Mouse (Mus musculus) heart, embryonic 13.5 days (tissue): ENCODE data around the gene Sox5. TPM values are rescaled to one million over a fixed set of nuclear protein-coding genes. Genes with fewer than 3 reads are reported as not detected.
A peak's percentile ranks its signal among the peaks of the same experiment; 100 is the strongest.

ENCODE experiments used
- ATAC-seq: fragments of 200-750 bp; cut with Nextera tagmentation; 2 replicates; pipeline ENCODE4 v1.8.0; 2017; ENCODE audit warnings: moderate TSS enrichment; ENCODE audit not compliant: insufficient number of reproducible peaks, low FRiP score, low TSS enrichment; ENCODE audit errors: extremely low read depth
- H3K27ac ChIP-seq: fragments of 300-500 bp; sonication (generic); replicated peaks from 2 replicates; pipeline ENCODE4 v1.5.1; 2015; ENCODE audit warnings: moderate library complexity, mild to moderate bottlenecking, inconsistent platforms
- H3K27me3 ChIP-seq: fragments of 300-500 bp; sonication (generic); replicated peaks from 2 replicates; pipeline ENCODE4 v1.6.1; 2015; ENCODE audit warnings: mild to moderate bottlenecking, inconsistent platforms
- H3K36me3 ChIP-seq: fragments of 300-500 bp; sonication (generic); 2 replicates; pipeline ENCODE4 v1.6.1; 2015; ENCODE audit warnings: mild to moderate bottlenecking, inconsistent platforms
- H3K4me1 ChIP-seq: fragments of 300-500 bp; sonication (generic); 2 replicates; pipeline ENCODE4 v1.6.1; 2015; ENCODE audit warnings: inconsistent platforms
- H3K4me2 ChIP-seq: fragments of 300-500 bp; sonication (generic); 2 replicates; pipeline ENCODE4 v1.6.1; 2015; ENCODE audit warnings: inconsistent platforms, mild to moderate bottlenecking, moderate library complexity
- H3K4me3 ChIP-seq: fragments of 300-500 bp; sonication (generic); 2 replicates; pipeline ENCODE4 v1.5.1; 2015; ENCODE audit warnings: moderate library complexity, mild to moderate bottlenecking, inconsistent platforms
- H3K9ac ChIP-seq: fragments of 300-500 bp; sonication (generic); 2 replicates; pipeline ENCODE4 v1.6.1; 2015; ENCODE audit warnings: inconsistent platforms, mild to moderate bottlenecking, moderate library complexity
- H3K9me3 ChIP-seq: fragments of 300-500 bp; sonication (generic); 2 replicates; pipeline ENCODE4 v1.6.1; 2016; ENCODE audit warnings: inconsistent platforms
- WGBS: fragments of 180-500 bp; shearing (Covaris S2); methylation state at CpG from one replicate; pipeline ENCODE4 v1.1.7; 2015; ENCODE audit warnings: mixed read lengths; 5-methylcytosine and 5-hydroxymethylcytosine counted together
- polyA plus RNA-seq: library from polyadenylated mRNA; unstranded; fragments of >200 nt; fragmentation: Nextera tagmentation; extraction: Ambion mirVana; gene quantifications from 2 replicates; pipeline ENCODE4 v1.2.1, GENCODE M21; 2015

The Sox5 gene
- polyA plus RNA-seq, 1 experiment from 2014 or later, result 12.1 TPM

DNA sequence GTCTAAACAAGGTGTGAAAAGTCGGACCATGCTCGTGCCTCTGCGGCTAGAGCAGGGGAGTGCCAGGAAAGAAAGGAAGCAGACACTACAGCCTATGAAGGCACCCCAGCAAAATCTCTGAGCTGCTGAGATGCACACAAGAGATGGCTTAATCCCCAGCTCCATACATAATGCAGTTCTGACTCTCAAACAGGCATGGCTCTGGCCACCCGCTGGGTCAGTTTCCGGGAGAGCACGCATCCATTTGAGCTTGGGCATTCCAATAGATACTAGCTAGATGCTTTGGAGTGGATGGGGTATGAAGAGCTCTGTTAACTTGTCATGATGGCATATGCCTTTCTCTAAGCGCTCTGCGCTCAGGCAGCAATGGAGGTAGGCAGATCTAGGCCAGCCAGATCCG, 132.9 kb downstream of the Sox5 start:
- Histone ChIP-seq H3K36me3 (no peaks in the 10 kb centered on the region), H3K27me3 (no peaks in the 10 kb centered on the region), H3K4me2 (0 out of 2 replicates have a peak overlapping the region, but pooled peaks have one; percentile 4), H3K4me1 (peaks cover 21% of the 10 kb centered on the region), H3K27ac (peak overlapping the region; percentile 58; the same call in 1 of the 2 replicates), H3K9me3 (no peaks in the 10 kb centered on the region), H3K9ac (no peak overlapping the region), H3K4me3 (no peak overlapping the region)
- 55% methylated on average over 9 of the region's 9 CpGs for WGBS
- ATAC-seq, result no peak

GRCm38 (mm10) chr6:144648124-144648591, 133.6 kb downstream of the Sox5 start:
- Histone ChIP-seq H3K9me3 (no peaks in the 10 kb centered on the region), H3K4me2 (0 out of 2 replicates have a peak overlapping the region, but pooled peaks have one; percentile 4), H3K36me3 (no peaks in the 10 kb centered on the region), H3K27ac (peak overlapping the region; percentile 58), H3K9ac (no peak overlapping the region), H3K27me3 (no peaks in the 10 kb centered on the region), H3K4me3 (no peak overlapping the region), H3K4me1 (peaks cover 21% of the 10 kb centered on the region)
- ATAC-seq, result no peak
- WGBS, result 17% methylated on average over 4 of the region's 4 CpGs

GRCm38 (mm10) chr6:144646331-144646730, 135.4 kb downstream of the Sox5 start:
- Histone ChIP-seq H3K27me3 (no peaks in the 10 kb centered on the region), H3K9me3 (no peaks in the 10 kb centered on the region), H3K36me3 (no peaks in the 10 kb centered on the region), H3K9ac (no peak overlapping the region), H3K4me2 (no peak overlapping the region), H3K4me3 (no peak overlapping the region), H3K4me1 (peaks cover 28% of the 10 kb centered on the region), H3K27ac (no peak overlapping the region)
- no peak for ATAC-seq
- WGBS, result 77% methylated on average over 3 of the region's 3 CpGs

- H3K9me3 ChIP-seq, result no peaks in the 10 kb centered on the region
- H3K36me3 ChIP-seq, result no peaks in the 10 kb centered on the region
- H3K4me2 ChIP-seq, result no peak overlapping the region
- H3K4me1 ChIP-seq, result peaks cover 33% of the 10 kb centered on the region
- no peak overlapping the region for H3K9ac ChIP-seq
- H3K4me3 ChIP-seq, result no peak overlapping the region
- no peaks in the 10 kb centered on the region for H3K27me3 ChIP-seq
- 79% methylated on average over 4 of the region's 4 CpGs for WGBS
- H3K27ac ChIP-seq, result no peak overlapping the region
- ATAC-seq, result no peak
These were observed 136.0 kb downstream of the Sox5 start for GRCm38 (mm10) chr6:144645796-144646195.

DNA sequence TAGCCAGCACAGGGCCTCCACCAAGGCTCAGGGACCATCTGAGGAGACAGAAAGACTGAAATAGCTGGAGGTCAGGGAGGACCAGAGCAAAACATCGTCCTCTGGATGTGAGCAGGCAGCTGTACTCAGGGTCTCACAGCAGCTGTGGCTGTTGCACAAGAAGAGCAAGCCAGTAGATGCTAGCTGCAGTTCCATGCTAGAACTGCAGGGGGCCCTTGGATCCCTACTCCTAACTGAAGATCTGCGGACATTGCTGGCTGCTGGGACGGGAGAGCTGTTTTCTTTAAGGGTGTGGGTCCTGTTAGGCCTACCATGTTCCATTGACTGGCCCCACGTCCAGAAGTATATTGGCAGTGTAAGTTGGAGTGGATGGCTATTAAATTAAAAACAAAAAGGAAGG, 137.1 kb downstream of the Sox5 start:
- Histone ChIP-seq H3K9ac (no peak overlapping the region), H3K27me3 (no peaks in the 10 kb centered on the region), H3K27ac (no peak overlapping the region), H3K9me3 (no peaks in the 10 kb centered on the region), H3K36me3 (no peaks in the 10 kb centered on the region), H3K4me3 (no peak overlapping the region), H3K4me2 (no peak overlapping the region), H3K4me1 (peaks cover 37% of the 10 kb centered on the region)
- no peak for ATAC-seq
- 46% methylated on average over 4 of the region's 4 CpGs for WGBS

- H3K4me1 ChIP-seq, result peaks cover 32% of the 10 kb centered on the region
- no peaks in the 10 kb centered on the region for H3K27me3 ChIP-seq
- no peaks in the 10 kb centered on the region for H3K9me3 ChIP-seq
- no peak overlapping the region for H3K4me2 ChIP-seq
- H3K27ac ChIP-seq, result no peak overlapping the region
- no peak for ATAC-seq
- H3K4me3 ChIP-seq, result no peak overlapping the region
- H3K9ac ChIP-seq, result no peak overlapping the region
- 75% methylated on average over 5 of the region's 5 CpGs for WGBS
- H3K36me3 ChIP-seq, result no peaks in the 10 kb centered on the region
These were observed 138.2 kb downstream of the Sox5 start for GRCm38 (mm10) chr6:144643601-144644000.

DNA sequence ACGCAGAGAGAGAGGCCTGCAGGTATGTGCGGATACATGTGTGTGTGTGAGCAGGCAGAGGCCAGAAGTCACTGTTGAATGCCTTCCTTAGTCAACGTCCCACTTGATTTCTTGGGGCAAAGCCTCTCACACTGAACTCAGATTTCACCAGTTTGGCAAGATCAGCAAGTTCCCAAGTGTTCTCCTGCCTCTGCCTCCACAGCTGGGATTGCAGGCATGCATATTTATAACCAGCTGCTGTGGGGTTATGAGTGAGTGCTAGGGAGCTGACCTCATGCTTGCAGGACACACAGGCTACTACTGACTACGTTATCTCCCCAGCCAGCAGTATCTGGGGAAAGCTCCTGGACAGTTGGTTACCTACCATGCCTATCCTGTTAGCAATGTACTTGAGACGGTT, 139.9 kb downstream of the Sox5 start:
- 48% methylated on average over 5 of the region's 5 CpGs for WGBS
- Histone ChIP-seq H3K27me3 (no peaks in the 10 kb centered on the region), H3K36me3 (no peaks in the 10 kb centered on the region), H3K4me2 (no peak overlapping the region), H3K27ac (no peak overlapping the region), H3K9ac (no peak overlapping the region), H3K4me1 (peaks cover 21% of the 10 kb centered on the region), H3K4me3 (no peak overlapping the region), H3K9me3 (no peaks in the 10 kb centered on the region)
- ATAC-seq, result no peak

GRCm38 (mm10) chr6:144640591-144640990, 141.2 kb downstream of the Sox5 start:
- no peak for ATAC-seq
- no peaks in the 10 kb centered on the region for H3K27me3 ChIP-seq
- no peak overlapping the region for H3K4me2 ChIP-seq
- no peak overlapping the region for H3K4me3 ChIP-seq
- H3K36me3 ChIP-seq, result no peaks in the 10 kb centered on the region
- H3K9me3 ChIP-seq, result no peaks in the 10 kb centered on the region
- peaks cover 21% of the 10 kb centered on the region for H3K4me1 ChIP-seq
- H3K27ac ChIP-seq, result no peak overlapping the region
- no peak overlapping the region for H3K9ac ChIP-seq
- WGBS, result 63% methylated on average over 3 of the region's 3 CpGs

DNA sequence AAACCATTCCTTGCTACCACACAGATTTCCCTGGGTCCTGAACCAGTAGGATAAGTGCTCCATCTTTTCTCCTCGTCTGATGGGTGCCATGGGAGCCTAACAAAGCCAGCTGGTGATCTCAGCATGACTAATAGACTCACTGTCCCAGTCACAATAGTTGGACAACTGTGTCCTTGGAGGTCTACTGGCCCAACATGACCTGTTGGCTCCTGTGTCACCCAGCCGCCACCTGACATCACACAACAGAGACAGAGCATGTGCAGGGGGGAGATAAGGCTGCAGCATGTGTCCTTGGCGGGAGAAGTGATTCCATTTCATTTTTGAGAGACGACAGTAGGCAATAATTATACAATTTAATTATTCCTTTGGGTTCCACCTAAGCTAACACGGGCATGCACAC, 143.2 kb downstream of the Sox5 start:
- WGBS, result 65% methylated on average over 5 of the region's 5 CpGs
- Histone ChIP-seq H3K4me2 (no peak overlapping the region), H3K36me3 (no peaks in the 10 kb centered on the region), H3K4me1 (peaks cover 21% of the 10 kb centered on the region), H3K4me3 (no peak overlapping the region), H3K9ac (no peak overlapping the region), H3K27ac (no peak overlapping the region), H3K9me3 (no peaks in the 10 kb centered on the region), H3K27me3 (no peaks in the 10 kb centered on the region)
- ATAC-seq, result no peak

DNA sequence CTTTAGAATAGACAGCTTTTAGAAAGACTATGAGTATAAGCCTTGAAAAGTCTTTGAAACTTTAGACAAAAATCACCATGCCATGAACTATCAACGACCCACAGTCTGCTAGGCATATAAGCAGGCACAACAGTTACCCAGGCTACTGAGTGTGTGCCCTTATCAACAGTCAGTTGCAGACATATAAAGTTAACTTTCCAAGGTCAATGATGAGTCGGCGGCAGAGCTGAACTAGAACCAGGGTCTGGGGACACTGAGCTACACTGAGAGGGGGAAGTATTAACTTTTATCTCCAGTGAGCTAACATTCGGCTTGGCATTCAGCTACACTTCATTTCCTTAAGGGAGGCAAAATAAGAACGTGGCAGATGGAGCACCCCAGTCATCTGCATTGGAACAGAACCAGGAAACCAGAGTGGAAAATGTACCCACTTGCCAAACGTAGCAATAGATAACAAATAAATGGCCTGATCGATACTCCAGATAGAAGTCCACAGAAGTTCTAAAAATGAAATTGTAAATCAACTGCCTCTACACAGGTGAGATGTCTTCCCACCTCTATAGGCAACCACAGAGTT, 154.2 kb downstream of the Sox5 start:
- Histone ChIP-seq H3K9me3 (no peaks in the 10 kb centered on the region), H3K4me3 (no peak overlapping the region), H3K4me1 (peaks cover 4% of the 10 kb centered on the region; the same call in 1 of the 2 replicates), H3K9ac (no peak overlapping the region), H3K4me2 (no peak overlapping the region), H3K27ac (no peak overlapping the region), H3K27me3 (no peaks in the 10 kb centered on the region), H3K36me3 (no peaks in the 10 kb centered on the region)
- ATAC-seq, result no peak
- WGBS, result 55% methylated on average over 7 of the region's 7 CpGs

- Histone ChIP-seq H3K4me3 (no peak overlapping the region), H3K27ac (no peak overlapping the region), H3K4me1 (peaks cover 13% of the 10 kb centered on the region), H3K9ac (no peak overlapping the region), H3K27me3 (no peaks in the 10 kb centered on the region), H3K36me3 (no peaks in the 10 kb centered on the region), H3K4me2 (no peak overlapping the region), H3K9me3 (no peaks in the 10 kb centered on the region)
- 45% methylated on average over 3 of the region's 3 CpGs for WGBS
- no peak for ATAC-seq
These were observed 160.5 kb downstream of the Sox5 start for GRCm38 (mm10) chr6:144621089-144621769.

GRCm38 (mm10) chr6:144611383-144611791, 170.4 kb downstream of the Sox5 start:
- H3K9me3 ChIP-seq, result no peaks in the 10 kb centered on the region
- peak overlapping the region; percentile 39 for H3K4me2 ChIP-seq

More at GRCm38 (mm10) chr6:144611383-144611791, 170.4 kb downstream of the Sox5 start:
- H3K27me3 ChIP-seq, result no peaks in the 10 kb centered on the region
- no peak for ATAC-seq
- 28% methylated on average over 4 of the region's 4 CpGs for WGBS
- H3K4me3 ChIP-seq, result no peak overlapping the region
- no peak overlapping the region for H3K9ac ChIP-seq
- H3K4me1 ChIP-seq, result peaks cover 14% of the 10 kb centered on the region
- H3K27ac ChIP-seq, result no peak overlapping the region
- H3K36me3 ChIP-seq, result no peaks in the 10 kb centered on the region
